Mouse (Mus musculus) cerebellum, adult 2 months (tissue): ENCODE results near the gene Tcf12.

Experiments
- CTCF ChIP-seq: fragments of 200-500 bp; IDR thresholded peaks from 2 replicates; pipeline ENCODE4 v1.5.1; 2011; ENCODE audit warnings: low read depth, mild to moderate bottlenecking, control low read depth, low read length, moderate library complexity, borderline replicate concordance; ENCODE audit not compliant: insufficient read depth
- POLR2A ChIP-seq: fragments of 200-500 bp; IDR thresholded peaks from 2 replicates; pipeline ENCODE4 v1.6.1; 2011; ENCODE audit warnings: low read length, control low read depth, borderline replicate concordance; ENCODE audit not compliant: insufficient read depth

GRCm38 (mm10) chr9:72088893-72089611 lies 22.6 kb downstream of the Tcf12 start:
- TF ChIP-seq CTCF = no peak
- no peak for TF ChIP-seq POLR2A
